Mouse (Mus musculus): ENCODE data around the gene Gcn1l1. TPM values are rescaled to one million over a fixed set of nuclear protein-coding genes. Genes with fewer than 3 reads are reported as not detected.

Gcn1l1 gene
- polyA plus RNA-seq, 1 experiment from 2014 or later: 58.8 TPM

DNA sequence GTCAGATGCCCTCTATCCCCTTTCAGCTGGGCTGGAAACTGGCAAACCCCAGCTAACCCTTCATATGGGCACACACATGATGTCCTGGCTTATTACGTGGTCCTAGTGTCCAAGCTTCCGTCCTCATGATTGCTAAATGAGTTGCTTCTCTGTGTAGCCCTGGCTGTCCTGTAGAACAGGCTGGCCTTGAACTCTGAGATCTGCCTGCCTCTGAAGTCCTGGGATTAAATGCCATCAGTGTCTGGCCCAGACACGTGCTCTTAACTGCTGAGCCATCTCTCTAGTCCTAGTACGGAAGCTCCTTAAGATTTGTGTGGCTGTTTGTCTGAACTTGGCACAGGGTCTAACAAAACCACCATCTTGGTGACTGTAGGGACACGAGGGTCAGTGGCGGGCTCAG lies 38.5 kb downstream of the Gcn1l1 start:
- Histone ChIP-seq H3K4me2 (no peak overlapping the region), H3K9me3 (ENCODE audit: low read depth, low read length) (no peaks in the 10 kb centered on the region), H3K4me1 (ENCODE audit: insufficient read depth) (no peaks in the 10 kb centered on the region), H3K36me3 (ENCODE audit: insufficient read depth) (peaks cover 90% of the 10 kb centered on the region), H3K27ac (ENCODE audit: low read depth) (no peak overlapping the region), H3K9ac (no peak overlapping the region), H3K4me3 (ENCODE audit: low read depth, low read length) (no peak overlapping the region), H3K27me3 (ENCODE audit: insufficient read depth, low read length) (no peaks in the 10 kb centered on the region)
- ATAC-seq (ENCODE audit: insufficient read depth) (no peak), DNase-seq (no peak)
- no peak for TF ChIP-seq CTCF (IDR thresholded peaks at IDR 0.05; ENCODE audit: low read depth)
- whole genome bisulfite sequencing: 90% methylated on average over 6 of the region's 6 CpGs

DNA sequence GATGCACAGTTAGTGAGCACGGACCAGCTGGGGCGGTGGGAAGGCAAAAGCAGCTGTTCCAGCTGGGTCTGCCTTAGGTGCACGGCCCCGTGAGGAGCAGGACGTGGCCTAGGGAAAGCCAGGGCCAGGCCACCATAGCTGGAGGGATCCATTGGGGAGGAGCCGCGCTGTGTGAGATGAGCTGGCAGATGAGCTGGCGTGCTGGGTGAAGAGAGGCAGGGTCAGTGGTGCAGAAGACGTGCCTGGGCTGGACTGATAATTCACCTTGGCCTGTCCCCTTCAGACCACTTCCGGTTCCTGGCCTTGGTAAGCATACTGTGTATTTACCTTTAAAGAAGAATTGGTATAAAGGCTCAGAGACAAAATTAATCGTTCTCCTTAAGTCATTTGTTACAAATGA lies 46.5 kb downstream of the Gcn1l1 start:
- Histone ChIP-seq H3K9ac (no peak overlapping the region), H3K4me1 (ENCODE audit: insufficient read depth) (no peaks in the 10 kb centered on the region), H3K27me3 (ENCODE audit: insufficient read depth, low read length) (no peaks in the 10 kb centered on the region), H3K4me3 (ENCODE audit: low read depth, low read length) (no peak overlapping the region), H3K36me3 (ENCODE audit: insufficient read depth) (peaks cover 97% of the 10 kb centered on the region), H3K9me3 (ENCODE audit: low read depth, low read length) (no peaks in the 10 kb centered on the region), H3K27ac (ENCODE audit: low read depth) (no peak overlapping the region), H3K4me2 (no peak overlapping the region)
- 85% methylated on average over 11 of the region's 11 CpGs for WGBS
- ATAC-seq (ENCODE audit: insufficient read depth) (no peak; the same call in 1 of the 2 replicates), DNase-seq (no peak)
- TF ChIP-seq CTCF (IDR thresholded peaks at IDR 0.05; ENCODE audit: low read depth): no peak

DNA sequence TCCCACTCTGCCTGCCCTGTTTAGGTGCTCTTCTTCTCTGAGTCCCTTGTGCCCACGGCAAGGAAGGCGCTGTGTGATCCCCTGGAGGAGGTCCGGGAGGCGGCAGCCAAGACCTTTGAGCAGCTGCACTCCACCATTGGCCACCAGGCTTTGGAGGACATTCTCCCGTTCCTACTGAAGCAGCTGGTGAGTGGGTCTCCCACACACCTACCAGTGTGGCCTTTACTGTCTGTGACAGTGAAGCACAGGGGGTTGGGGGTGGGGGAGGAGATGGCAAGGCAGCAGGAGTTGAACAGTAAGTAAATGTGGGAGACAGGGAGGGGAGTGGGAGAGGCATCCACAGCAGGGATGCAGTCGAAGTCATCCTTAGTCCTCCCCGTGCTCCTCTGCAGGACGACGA lies 48.3 kb downstream of the Gcn1l1 start:
- 88% methylated on average over 9 of the region's 9 CpGs for WGBS

DNA sequence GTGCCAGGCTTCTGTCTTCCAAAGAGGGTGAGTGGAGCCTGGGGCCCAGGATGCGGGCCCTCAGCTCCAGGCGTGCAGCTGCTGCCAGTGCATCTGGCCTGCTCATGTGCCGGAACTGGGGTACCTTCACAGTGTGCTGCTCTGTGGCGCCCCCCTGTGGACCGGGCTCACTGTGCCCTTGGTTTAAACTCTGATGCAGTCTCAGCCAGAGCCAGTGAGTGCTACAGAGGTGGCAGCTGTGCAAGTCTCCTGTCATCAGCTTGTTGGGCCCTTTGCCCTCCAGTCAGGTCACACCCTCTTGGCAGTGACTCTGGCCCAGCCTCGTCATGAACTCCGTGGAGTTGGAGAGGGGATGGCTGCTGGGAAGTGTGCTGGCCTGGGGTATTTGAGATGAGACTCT lies 49.9 kb downstream of the Gcn1l1 start:
- peak; percentile 67 for TF ChIP-seq CTCF (IDR thresholded peaks at IDR 0.05; ENCODE audit: low read depth)
- H3K27me3 ChIP-seq (ENCODE audit: insufficient read depth, low read length): no peaks in the 10 kb centered on the region
- no peak overlapping the region for H3K4me2 ChIP-seq
- H3K9ac ChIP-seq: no peak overlapping the region
- ATAC-seq (ENCODE audit: insufficient read depth) (peak; percentile 21; the same call in 1 of the 2 replicates), DNase-seq (peak; percentile 50)
- no peak overlapping the region for H3K4me3 ChIP-seq (ENCODE audit: low read depth, low read length)
- H3K27ac ChIP-seq (ENCODE audit: low read depth): no peak overlapping the region
- peaks cover 100% of the 10 kb centered on the region for H3K36me3 ChIP-seq (ENCODE audit: insufficient read depth)
- 71% methylated on average over 7 of the region's 7 CpGs for WGBS
- no peaks in the 10 kb centered on the region for H3K4me1 ChIP-seq (ENCODE audit: insufficient read depth)
- H3K9me3 ChIP-seq (ENCODE audit: low read depth, low read length): no peaks in the 10 kb centered on the region

More for the DNA sequence above, 48.3 kb downstream of the Gcn1l1 start:
- Histone ChIP-seq H3K9me3 (ENCODE audit: low read depth, low read length) (no peaks in the 10 kb centered on the region), H3K4me3 (ENCODE audit: low read depth, low read length) (no peak overlapping the region), H3K27ac (ENCODE audit: low read depth) (no peak overlapping the region), H3K4me1 (ENCODE audit: insufficient read depth) (no peaks in the 10 kb centered on the region), H3K4me2 (no peak overlapping the region), H3K27me3 (ENCODE audit: insufficient read depth, low read length) (no peaks in the 10 kb centered on the region), H3K9ac (no peak overlapping the region), H3K36me3 (ENCODE audit: insufficient read depth) (peaks cover 99% of the 10 kb centered on the region)
- no peak for TF ChIP-seq CTCF (IDR thresholded peaks at IDR 0.05; ENCODE audit: low read depth)
- DNase-seq: no peak
- ATAC-seq (ENCODE audit: insufficient read depth): no peak

DNA sequence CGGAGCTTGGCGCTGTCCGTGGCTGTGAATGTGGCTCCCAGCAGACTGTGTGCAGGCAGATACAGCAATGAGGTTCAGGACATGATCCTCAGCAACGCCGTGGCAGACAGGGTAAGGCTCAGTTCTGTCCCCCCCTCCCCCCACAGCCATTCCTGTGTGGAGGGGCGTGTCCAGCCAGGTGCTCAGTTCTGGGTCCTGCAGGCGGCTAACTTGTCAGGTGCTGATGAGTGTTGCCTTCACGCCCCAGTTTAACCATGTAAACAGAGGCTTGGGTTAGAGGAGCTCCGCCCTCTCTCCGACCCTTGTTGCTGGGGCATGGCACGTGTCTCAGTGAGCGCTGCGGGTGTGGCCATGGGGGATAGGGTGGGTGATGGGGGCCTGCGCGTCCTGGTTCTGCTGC lies 54.6 kb downstream of the Gcn1l1 start:
- no peak overlapping the region for H3K4me2 ChIP-seq
- no peak overlapping the region for H3K27ac ChIP-seq (ENCODE audit: low read depth)
- peaks cover 83% of the 10 kb centered on the region for H3K36me3 ChIP-seq (ENCODE audit: insufficient read depth)
- no peak overlapping the region for H3K9ac ChIP-seq
- H3K27me3 ChIP-seq (ENCODE audit: insufficient read depth, low read length): no peaks in the 10 kb centered on the region
- no peaks in the 10 kb centered on the region for H3K4me1 ChIP-seq (ENCODE audit: insufficient read depth)
- TF ChIP-seq CTCF (IDR thresholded peaks at IDR 0.05; ENCODE audit: low read depth): no peak
- ATAC-seq (ENCODE audit: insufficient read depth) (no peak), DNase-seq (no peak)
- no peaks in the 10 kb centered on the region for H3K9me3 ChIP-seq (ENCODE audit: low read depth, low read length)
- H3K4me3 ChIP-seq (ENCODE audit: low read depth, low read length): no peak overlapping the region
- WGBS: 90% methylated on average over 15 of the region's 15 CpGs

DNA sequence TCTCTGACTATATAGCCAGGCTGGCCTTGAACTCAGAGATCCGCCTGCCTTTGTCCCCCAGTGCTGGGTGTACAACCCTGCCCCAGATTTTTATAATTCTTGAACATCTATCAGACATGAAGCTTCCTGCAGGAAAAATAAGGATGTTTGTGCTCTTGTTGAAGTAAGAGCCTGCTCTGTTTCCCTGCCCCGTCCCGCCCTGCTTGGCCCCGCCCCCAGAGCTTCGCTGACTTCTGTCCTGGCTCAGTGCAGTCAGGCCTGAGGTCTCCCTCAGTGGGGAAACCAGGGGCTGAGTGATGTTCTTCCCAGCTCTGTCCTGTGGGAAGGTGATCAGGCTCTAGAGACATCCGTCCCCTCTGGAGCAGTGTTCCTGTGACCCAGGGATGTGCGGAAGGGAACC lies 57.6 kb downstream of the Gcn1l1 start:
- WGBS: 88% methylated on average over 7 of the region's 7 CpGs
- ATAC-seq (ENCODE audit: insufficient read depth): no peak

DNA sequence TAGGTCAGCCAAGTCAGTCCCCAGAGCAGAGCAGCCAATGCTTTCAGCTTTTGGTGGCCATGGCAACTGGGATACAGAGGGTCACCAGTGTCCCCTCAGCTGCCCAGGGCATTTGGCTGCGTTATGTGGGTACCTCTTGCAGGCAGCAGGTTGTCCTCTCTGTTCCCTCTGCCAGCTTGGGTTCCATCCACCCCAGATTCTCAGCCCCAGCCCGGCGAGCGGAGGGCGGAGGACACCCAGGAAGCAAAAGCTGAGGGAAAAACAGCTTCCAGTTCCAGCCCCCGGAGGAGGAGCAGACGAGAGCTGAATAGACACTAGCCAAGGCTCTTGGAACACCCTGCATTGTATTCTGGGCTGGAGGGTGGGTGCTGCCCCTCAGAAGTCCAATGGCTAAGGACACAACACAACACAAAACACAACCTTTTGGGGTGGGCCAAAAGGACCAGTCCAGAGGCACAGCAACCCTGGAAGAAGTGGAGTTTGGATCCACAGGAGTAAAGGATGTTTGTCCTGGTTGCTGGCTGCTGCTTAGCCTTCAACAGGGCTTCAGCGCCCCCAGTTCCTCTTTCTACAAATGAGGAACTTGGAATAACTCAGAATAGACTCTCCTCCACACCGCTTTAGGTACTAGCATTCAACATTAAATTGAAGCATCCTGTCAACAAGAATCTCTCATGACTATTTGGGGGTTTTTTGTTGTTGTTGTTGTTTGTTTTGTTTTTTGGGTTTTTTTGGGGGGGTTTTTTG lies 58.8 kb downstream of the Gcn1l1 start:
- no peak for DNase-seq

More for the DNA sequence above, 57.6 kb downstream of the Gcn1l1 start:
- no peak for TF ChIP-seq CTCF (IDR thresholded peaks at IDR 0.05; ENCODE audit: low read depth)
- H3K9me3 ChIP-seq (ENCODE audit: low read depth, low read length): no peaks in the 10 kb centered on the region
- no peak overlapping the region for H3K4me3 ChIP-seq (ENCODE audit: low read depth, low read length)
- no peak for DNase-seq
- no peaks in the 10 kb centered on the region for H3K4me1 ChIP-seq (ENCODE audit: insufficient read depth)
- H3K27ac ChIP-seq (ENCODE audit: low read depth): no peak overlapping the region
- peaks cover 53% of the 10 kb centered on the region for H3K36me3 ChIP-seq (ENCODE audit: insufficient read depth)
- no peak overlapping the region for H3K4me2 ChIP-seq
- no peaks in the 10 kb centered on the region for H3K27me3 ChIP-seq (ENCODE audit: insufficient read depth, low read length)
- H3K9ac ChIP-seq: no peak overlapping the region

More for the DNA sequence above, 58.8 kb downstream of the Gcn1l1 start:
- no peak for ATAC-seq (ENCODE audit: insufficient read depth)
- no peaks in the 10 kb centered on the region for H3K4me1 ChIP-seq (ENCODE audit: insufficient read depth)
- WGBS: 83% methylated on average over 9 of the region's 9 CpGs
- no peak overlapping the region for H3K4me2 ChIP-seq
- H3K4me3 ChIP-seq (ENCODE audit: low read depth, low read length): no peak overlapping the region
- no peak overlapping the region for H3K9ac ChIP-seq
- no peak overlapping the region for H3K27ac ChIP-seq (ENCODE audit: low read depth)
- no peak for TF ChIP-seq CTCF (IDR thresholded peaks at IDR 0.05; ENCODE audit: low read depth)
- peaks cover 42% of the 10 kb centered on the region for H3K36me3 ChIP-seq (ENCODE audit: insufficient read depth)
- no peaks in the 10 kb centered on the region for H3K9me3 ChIP-seq (ENCODE audit: low read depth, low read length)
- H3K27me3 ChIP-seq (ENCODE audit: insufficient read depth, low read length): no peaks in the 10 kb centered on the region

Measured in lung, embryonic 14.5 days (tissue).